Mouse (Mus musculus) thymus, postnatal 0 days (tissue): ENCODE results near the gene Irf7. TPM values are rescaled to one million over a fixed set of nuclear protein-coding genes. Genes with fewer than 3 reads are reported as not detected.
A peak's percentile ranks its signal among the peaks of the same experiment; 100 is the strongest.

ENCODE experiments used
- DNase-seq: peaks from one replicate; pipeline ENCODE4 v3.0.0-alpha.2; 2015; ENCODE audit warnings: low spot score
- polyA plus RNA-seq: library from polyadenylated mRNA; unstranded; fragments of >200 nt; fragmentation: Nextera tagmentation; extraction: Ambion mirVana; gene quantifications from 2 replicates; pipeline ENCODE4 v1.2.1, GENCODE M21; 2015

The Irf7 gene
- 46.6 and 46.7 TPM in 2 replicates for polyA plus RNA-seq

GRCm38 (mm10) chr7:141265739-141266561 lies at the start of gene Irf7:
Gene Irf7, minus strand, starts transcription at chr7:141266481.
- DNase-seq = peak; percentile 78

- DNase-seq = peak; percentile 42
These were observed 49.7 kb upstream of the Irf7 start for GRCm38 (mm10) chr7:141315974-141316373.

GRCm38 (mm10) chr7:141315076-141315475 lies 48.8 kb upstream of the Irf7 start:
- no peak for DNase-seq

- DNase-seq = no peak
These were observed 48.1 kb upstream of the Irf7 start for GRCm38 (mm10) chr7:141314416-141314815.

- no peak for DNase-seq
These were observed 38.3 kb upstream of the Irf7 start for GRCm38 (mm10) chr7:141304537-141304936.

GRCm38 (mm10) chr7:141302702-141303268 lies 36.5 kb upstream of the Irf7 start:
- peak; percentile 59 for DNase-seq

- no peak for DNase-seq
These were observed 35.1 kb upstream of the Irf7 start for GRCm38 (mm10) chr7:141301386-141301785.

- DNase-seq = no peak
These were observed 32.9 kb upstream of the Irf7 start for GRCm38 (mm10) chr7:141299175-141299574.

- no peak for DNase-seq
These were observed 31.8 kb upstream of the Irf7 start for GRCm38 (mm10) chr7:141297926-141298650.

- no peak for DNase-seq
These were observed 28.2 kb upstream of the Irf7 start for GRCm38 (mm10) chr7:141294479-141294878.

- no peak for DNase-seq
These were observed 27.7 kb upstream of the Irf7 start for GRCm38 (mm10) chr7:141293852-141294471.

- no peak for DNase-seq
These were observed 26.5 kb upstream of the Irf7 start for GRCm38 (mm10) chr7:141292583-141293388.

- DNase-seq = no peak
These were observed 25.8 kb upstream of the Irf7 start, which contains the start of gene Drd4 for GRCm38 (mm10) chr7:141291921-141292582. Gene Drd4, plus strand, starts transcription at chr7:141292006.

- no peak for DNase-seq
These were observed 21.8 kb upstream of the Irf7 start for GRCm38 (mm10) chr7:141288042-141288441.

- no peak for DNase-seq
These were observed 16.5 kb upstream of the Irf7 start for GRCm38 (mm10) chr7:141282756-141283155.

GRCm38 (mm10) chr7:141281442-141281841 lies 15.2 kb upstream of the Irf7 start:
- DNase-seq = no peak

GRCm38 (mm10) chr7:141278766-141279590 lies 12.7 kb upstream of the Irf7 start, which contains the start of gene Sct:
Gene Sct, minus strand, starts transcription at chr7:141279133.
- no peak for DNase-seq

- no peak for DNase-seq
These were observed 11.7 kb upstream of the Irf7 start for GRCm38 (mm10) chr7:141277701-141278678.
